Mouse (Mus musculus): ENCODE data around the gene Pigu. TPM values are rescaled to one million over a fixed set of nuclear protein-coding genes. Genes with fewer than 3 reads are reported as not detected.

Pigu gene
- total and polyA plus RNA-seq, 3 experiments: 30.1 to 59.0 TPM; not detected in 1

DNA sequence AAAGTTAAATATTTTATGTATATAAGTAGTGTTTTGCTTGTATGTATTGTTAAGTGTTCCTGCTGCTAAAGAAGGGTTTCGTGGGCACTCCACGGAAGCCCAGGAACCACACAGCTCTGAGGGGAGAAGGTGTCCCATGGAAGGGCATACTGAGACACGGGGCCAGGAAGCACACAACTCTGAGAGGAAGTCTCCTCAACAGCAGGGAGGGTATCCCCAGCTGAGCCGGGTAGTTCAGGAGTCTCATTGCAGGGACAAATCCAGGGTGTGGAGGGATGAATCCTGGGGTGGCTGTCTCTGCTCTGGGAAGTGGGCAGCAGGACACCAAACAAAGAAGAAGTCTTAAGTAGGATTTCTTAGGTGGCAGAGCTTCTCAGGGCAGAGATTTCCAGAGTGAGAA, 120.0 kb downstream of the Pigu start:
- Histone ChIP-seq H3K27ac (ENCODE audit: control insufficient read depth, low read depth, low read length) (no peak overlapping the region), H3K4me1 (ENCODE audit: control insufficient read depth in 1 of 2, insufficient read depth in 2 of 2, low read length in 2 of 2) (peaks cover 0 to 18% of the 10 kb centered on the region in 2 experiments; a peak in 2 of 4 replicates), H3K9ac (ENCODE audit: control insufficient read depth, low read depth, low read length, poor library complexity, severe bottlenecking) (peak overlapping the region; percentile 92), H3K4me3 (ENCODE audit: control insufficient read depth in 1 of 2, insufficient read depth in 1 of 2, low read depth in 2 of 2, low read length in 2 of 2) (peak overlapping the region; percentile 86 to 97), H3K79me2 (ENCODE audit: control insufficient read depth, insufficient read depth, low read length, poor library complexity) (peaks cover 32% of the 10 kb centered on the region), H3K27me3 (ENCODE audit: control insufficient read depth in 1 of 2, insufficient read depth in 2 of 2, low read length in 2 of 2) (no peaks in the 10 kb centered on the region), H3K9me3 (replicated peaks; ENCODE audit: insufficient read depth, low read length) (no peaks in the 10 kb centered on the region), H3K36me3 (ENCODE audit: control insufficient read depth in 1 of 2, insufficient read depth in 2 of 2, low read length in 2 of 2) (peaks cover 0 to 2% of the 10 kb centered on the region in 2 experiments; a peak in 1 of 4 replicates)
- TF ChIP-seq POLR2AphosphoS5 (IDR thresholded peaks at IDR 0.05; ENCODE audit: borderline replicate concordance, low read depth, low read length) (no peak), TAL1 (IDR thresholded peaks at IDR 0.05; ENCODE audit: low read length) (no peak), ELF1 (IDR thresholded peaks at IDR 0.05; ENCODE audit: low read depth, low read length) (no peak), MAFK (IDR thresholded peaks at IDR 0.05; ENCODE audit: borderline replicate concordance, low read depth, low read length) (no peak)
- DNase-seq (ENCODE audit: low read depth, low spot score): peak; percentile 29

DNA sequence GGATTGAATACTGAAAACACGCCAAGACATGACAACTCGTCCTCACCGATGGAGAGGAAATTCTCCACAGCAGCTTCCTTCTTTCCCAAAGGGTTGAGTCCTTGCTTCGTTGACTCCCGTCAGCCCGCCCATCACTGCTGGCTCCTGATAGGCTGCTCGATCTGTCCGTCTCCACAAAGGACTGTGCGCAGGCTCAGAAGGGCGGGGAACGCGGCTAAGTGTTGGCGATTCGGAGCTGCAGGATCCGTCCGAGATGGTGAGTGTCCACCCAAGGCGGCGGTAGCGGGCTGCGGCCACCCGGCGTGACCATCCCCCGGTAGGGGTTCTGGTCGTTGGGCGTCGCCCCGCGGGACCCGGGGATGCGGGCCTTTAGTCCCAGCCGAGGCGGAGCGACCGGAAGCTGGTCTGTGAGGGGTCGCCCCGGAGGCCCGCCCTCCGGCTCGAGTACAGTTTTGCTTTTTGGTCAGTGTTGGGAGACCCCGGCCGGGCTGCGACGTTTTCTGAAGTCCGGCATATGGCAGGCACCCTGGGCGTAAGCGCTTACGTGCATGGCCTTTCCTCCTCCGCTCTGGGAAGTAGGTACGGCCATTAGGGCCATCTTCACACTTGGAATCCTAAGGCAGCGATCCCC, 120.8 kb downstream of the Pigu start, which contains the start of gene Dynlrb1:
Gene Dynlrb1 (plus strand): TSS at position 172 of the 631 bp plus-strand sequence.
- TF ChIP-seq NRF1 (IDR thresholded peaks at IDR 0.05; ENCODE audit: insufficient read depth, low read depth, low read length, poor library complexity, severe bottlenecking): peak; percentile 84
- TF ChIP-seq E2F4 (IDR thresholded peaks at IDR 0.05; ENCODE audit: borderline replicate concordance, low read depth, low read length): no peak
- peak; percentile 52 for TF ChIP-seq TCF12 (IDR thresholded peaks at IDR 0.05; ENCODE audit: low read depth, low read length)
- no peak; the same call in none of the 2 replicates for TF ChIP-seq MXI1 (IDR thresholded peaks at IDR 0.05; ENCODE audit: low read depth, low read length)
- peak; percentile 58; the same call in 1 of the 2 replicates for TF ChIP-seq SIN3A (IDR thresholded peaks at IDR 0.05; ENCODE audit: low read length)
- TF ChIP-seq POLR2A (IDR thresholded peaks at IDR 0.05; ENCODE audit: control insufficient read depth in 1 of 2, insufficient read depth in 1 of 2, low read depth in 1 of 2, low read length in 2 of 2, poor library complexity in 1 of 2): peak; percentile 89 to 94
- peak; percentile 46; the same call in 1 of the 2 replicates for TF ChIP-seq ELF1 (IDR thresholded peaks at IDR 0.05; ENCODE audit: low read depth, low read length)
- peak; percentile 85 for TF ChIP-seq TBP (IDR thresholded peaks at IDR 0.05; ENCODE audit: low read depth, low read length)
- peak; percentile 78 for TF ChIP-seq NELFE (IDR thresholded peaks at IDR 0.05; ENCODE audit: low read depth, low read length)
- TF ChIP-seq POLR2AphosphoS2 (IDR thresholded peaks at IDR 0.05; ENCODE audit: low read length): peak; percentile 82
- peak; percentile 79 for TF ChIP-seq HCFC1 (IDR thresholded peaks at IDR 0.05; ENCODE audit: low read depth, low read length)
- no peak for TF ChIP-seq RCOR1 (IDR thresholded peaks at IDR 0.05; ENCODE audit: low read depth, low read length)
- peaks cover 0 to 18% of the 10 kb centered on the region in 2 experiments; a peak in 2 of 4 replicates for H3K4me1 ChIP-seq (ENCODE audit: control insufficient read depth in 1 of 2, insufficient read depth in 2 of 2, low read length in 2 of 2)
- H3K36me3 ChIP-seq (ENCODE audit: control insufficient read depth in 1 of 2, insufficient read depth in 2 of 2, low read length in 2 of 2): peaks cover 0 to 2% of the 10 kb centered on the region in 2 experiments; a peak in 1 of 4 replicates
- H3K27me3 ChIP-seq (ENCODE audit: control insufficient read depth in 1 of 2, insufficient read depth in 2 of 2, low read length in 2 of 2): no peaks in the 10 kb centered on the region
- H3K9ac ChIP-seq (ENCODE audit: control insufficient read depth, low read depth, low read length, poor library complexity, severe bottlenecking): peak within 1 kb of the TSS; percentile 92
- DNase-seq (ENCODE audit: low read depth, low spot score): peak; percentile 97
- H3K27ac ChIP-seq (ENCODE audit: control insufficient read depth, low read depth, low read length): peak within 1 kb of the TSS; percentile 57
- no peaks in the 10 kb centered on the region for H3K9me3 ChIP-seq (replicated peaks; ENCODE audit: insufficient read depth, low read length)
- H3K4me3 ChIP-seq (ENCODE audit: control insufficient read depth in 1 of 2, insufficient read depth in 1 of 2, low read depth in 2 of 2, low read length in 2 of 2): peak within 1 kb of the TSS; percentile 86 to 97
- peaks cover 32% of the 10 kb centered on the region for H3K79me2 ChIP-seq (ENCODE audit: control insufficient read depth, insufficient read depth, low read length, poor library complexity)

Measured in MEL (cell line).